Mouse (Mus musculus) forebrain, embryonic 11.5 days (tissue): ENCODE results near the gene Gm15517. TPM values are rescaled to one million over a fixed set of nuclear protein-coding genes. Genes with fewer than 3 reads are reported as not detected.
"Not testable (repeated sequence)": the region's sequence is repeated elsewhere in the genome, so short reads cannot be mapped to it uniquely, and the experiment has no call there.

Experiments
- ATAC-seq: fragments of 200-750 bp; cut with Nextera tagmentation; replicated peaks from 2 replicates; pipeline ENCODE4 v1.8.0; 2017; ENCODE audit warnings: moderate TSS enrichment; ENCODE audit not compliant: low FRiP score
- DNase-seq: peaks from one replicate; pipeline ENCODE4 v3.0.0-alpha.2; 2017; ENCODE audit warnings: low spot score
- H3K27ac ChIP-seq: fragments of 300-500 bp; sonication (generic); 2 replicates; pipeline ENCODE4 v1.5.1; 2014; ENCODE audit warnings: low read depth, low read length
- H3K27me3 ChIP-seq: fragments of 300-500 bp; sonication (generic); 2 replicates; pipeline ENCODE4 v1.6.1; 2014; ENCODE audit warnings: mild to moderate bottlenecking, low read length, mixed read lengths; ENCODE audit not compliant: control insufficient read depth, insufficient read depth
- H3K36me3 ChIP-seq: fragments of 300-500 bp; sonication (generic); 2 replicates; pipeline ENCODE4 v1.6.1; 2014; ENCODE audit warnings: mild to moderate bottlenecking, low read length, moderate library complexity, mixed read lengths; ENCODE audit not compliant: control insufficient read depth, insufficient read depth
- H3K4me1 ChIP-seq: fragments of 300-500 bp; sonication (generic); replicated peaks from 2 replicates; pipeline ENCODE4 v1.6.1; 2014; ENCODE audit warnings: low read length, mixed read lengths; ENCODE audit not compliant: control insufficient read depth, insufficient read depth
- H3K4me2 ChIP-seq: fragments of 300-500 bp; sonication (generic); 2 replicates; pipeline ENCODE4 v1.6.1; 2014; ENCODE audit warnings: low read depth, mild to moderate bottlenecking, low read length, moderate library complexity, mixed read lengths; ENCODE audit not compliant: severe bottlenecking
- H3K4me3 ChIP-seq: fragments of 300-500 bp; sonication (generic); 2 replicates; pipeline ENCODE4 v1.5.1; 2014; ENCODE audit warnings: low read depth, low read length
- H3K9ac ChIP-seq: fragments of 300-500 bp; sonication (generic); 2 replicates; pipeline ENCODE4 v1.6.1; 2014; ENCODE audit warnings: low read length
- H3K9me3 ChIP-seq: fragments of 300-500 bp; sonication (generic); 2 replicates; pipeline ENCODE4 v1.6.1; 2016; ENCODE audit warnings: low read length, mixed read lengths; ENCODE audit not compliant: control insufficient read depth
- WGBS: fragments of 180-500 bp; shearing (Covaris S2); extraction: QIAGEN DNeasy Blood & Tissue Kit; methylation state at CpG from one replicate; pipeline ENCODE4 v1.1.7; 2014; 5-methylcytosine and 5-hydroxymethylcytosine counted together
- polyA plus RNA-seq: library from polyadenylated mRNA; unstranded; fragments of >200 nt; fragmentation: Nextera tagmentation; extraction: Ambion mirVana; gene quantifications from 2 replicates; pipeline ENCODE4 v1.2.1, GENCODE M21; 2014

The Gm15517 gene
- polyA plus RNA-seq, result not detected in 2 replicates

GRCm38 (mm10) chr7:44261147-44261546 is at the start of gene Gm15517:
TSS of gene Gm15517 (plus strand) at chr7:44261447.
- Histone ChIP-seq H3K4me1 (peaks cover 3% of the 10 kb centered on the region; the same call in 1 of the 2 replicates), H3K9ac (no peak within 1 kb of the TSS), H3K9me3 (no peaks in the 10 kb centered on the region), H3K27me3 (peaks cover 2% of the 10 kb centered on the region; the same call in 1 of the 2 replicates), H3K4me3 (no peak within 1 kb of the TSS), H3K27ac (no peak within 1 kb of the TSS), H3K4me2 (no peak within 1 kb of the TSS), H3K36me3 (no peaks in the 10 kb centered on the region)
- WGBS, result 73% methylated on average over 5 of the region's 5 CpGs
- DNase-seq, result no peak
- ATAC-seq, result no peak

GRCm38 (mm10) chr7:44215645-44216044 is 45.6 kb upstream of the Gm15517 start, which contains the start of gene Klk1b5:
TSS of gene Klk1b5 (plus strand) at chr7:44215945.
- no peaks in the 10 kb centered on the region for H3K36me3 ChIP-seq
- H3K4me3 ChIP-seq, result no peak within 1 kb of the TSS
- no peaks in the 10 kb centered on the region for H3K4me1 ChIP-seq
- H3K27ac ChIP-seq, result no peak within 1 kb of the TSS
- H3K9me3 ChIP-seq, result no peaks in the 10 kb centered on the region
- 76% methylated on average over 1 of the region's 1 CpGs for WGBS
- no peaks in the 10 kb centered on the region for H3K27me3 ChIP-seq
- no peak for DNase-seq
- no peak within 1 kb of the TSS for H3K9ac ChIP-seq
- no peak for ATAC-seq
- H3K4me2 ChIP-seq, result no peak within 1 kb of the TSS

- not testable (repeated sequence) for H3K9me3 ChIP-seq, H3K9ac ChIP-seq, H3K4me3 ChIP-seq, H3K27me3 ChIP-seq, H3K36me3 ChIP-seq, H3K4me1 ChIP-seq, DNase-seq, H3K27ac ChIP-seq, H3K4me2 ChIP-seq, ATAC-seq
- WGBS, result 77% methylated on average over 8 of the region's 10 CpGs
These were observed 39.6 kb upstream of the Gm15517 start for GRCm38 (mm10) chr7:44221601-44222000.

- H3K9ac ChIP-seq, H3K27ac ChIP-seq, H3K4me1 ChIP-seq, H3K9me3 ChIP-seq, H3K27me3 ChIP-seq, DNase-seq, H3K4me2 ChIP-seq, H3K4me3 ChIP-seq, ATAC-seq, H3K36me3 ChIP-seq: not testable (repeated sequence)
- 82% methylated on average over 6 of the region's 6 CpGs for WGBS
These were observed 38.9 kb upstream of the Gm15517 start for GRCm38 (mm10) chr7:44222335-44222734.

GRCm38 (mm10) chr7:44225076-44225475 is 36.2 kb upstream of the Gm15517 start, which contains the start of gene Klk1:
TSS of gene Klk1 (plus strand) at chr7:44225360.
- no peaks in the 10 kb centered on the region for H3K36me3 ChIP-seq
- WGBS, result 44% methylated on average over 1 of the region's 1 CpGs
- H3K27ac ChIP-seq, result no peak within 1 kb of the TSS

GRCm38 (mm10) chr7:44235909-44236308 is 25.3 kb upstream of the Gm15517 start, which contains the start of gene Gm36864:
TSS of gene Gm36864 (plus strand) at chr7:44236177.
- Histone ChIP-seq H3K27ac (no peak within 1 kb of the TSS), H3K4me2 (no peak within 1 kb of the TSS), H3K27me3 (no peaks in the 10 kb centered on the region), H3K9ac (no peak within 1 kb of the TSS), H3K4me3 (no peak within 1 kb of the TSS), H3K9me3 (no peaks in the 10 kb centered on the region), H3K36me3 (no peaks in the 10 kb centered on the region), H3K4me1 (no peaks in the 10 kb centered on the region)
- no peak for ATAC-seq
- WGBS, result 82% methylated on average over 3 of the region's 3 CpGs
- no peak for DNase-seq

More at GRCm38 (mm10) chr7:44225076-44225475, 36.2 kb upstream of the Gm15517 start, which contains the start of gene Klk1:
- Histone ChIP-seq H3K4me3 (no peak within 1 kb of the TSS), H3K9me3 (no peaks in the 10 kb centered on the region), H3K9ac (no peak within 1 kb of the TSS), H3K4me2 (no peak within 1 kb of the TSS), H3K27me3 (no peaks in the 10 kb centered on the region), H3K4me1 (no peaks in the 10 kb centered on the region)
- DNase-seq (no peak), ATAC-seq (no peak)

- DNase-seq (no peak), ATAC-seq (no peak)
- Histone ChIP-seq H3K4me3 (no peak overlapping the region), H3K4me2 (no peak overlapping the region), H3K9ac (no peak overlapping the region), H3K27ac (no peak overlapping the region), H3K4me1 (no peaks in the 10 kb centered on the region), H3K9me3 (no peaks in the 10 kb centered on the region), H3K36me3 (no peaks in the 10 kb centered on the region), H3K27me3 (no peaks in the 10 kb centered on the region)
- WGBS, result 50% methylated on average over 2 of the region's 2 CpGs
These were observed 21.3 kb upstream of the Gm15517 start for GRCm38 (mm10) chr7:44239913-44240312.

GRCm38 (mm10) chr7:44240712-44241111 is 20.5 kb upstream of the Gm15517 start:
- H3K27me3 ChIP-seq, result no peaks in the 10 kb centered on the region
- DNase-seq (no peak), ATAC-seq (no peak)
- H3K9ac ChIP-seq, result no peak overlapping the region
- H3K9me3 ChIP-seq, result no peaks in the 10 kb centered on the region
- no peak overlapping the region for H3K27ac ChIP-seq
- no peaks in the 10 kb centered on the region for H3K36me3 ChIP-seq
- H3K4me2 ChIP-seq, result no peak overlapping the region
- 71% methylated on average over 1 of the region's 1 CpGs for WGBS
- H3K4me1 ChIP-seq, result no peaks in the 10 kb centered on the region
- no peak overlapping the region for H3K4me3 ChIP-seq

GRCm38 (mm10) chr7:44241163-44241562 is 20.1 kb upstream of the Gm15517 start:
- DNase-seq, result no peak
- no peak for ATAC-seq
- no peak overlapping the region for H3K9ac ChIP-seq
- no peaks in the 10 kb centered on the region for H3K36me3 ChIP-seq
- H3K4me1 ChIP-seq, result no peaks in the 10 kb centered on the region
- 68% methylated on average over 2 of the region's 2 CpGs for WGBS
- no peak overlapping the region for H3K4me3 ChIP-seq
- no peak overlapping the region for H3K4me2 ChIP-seq
- H3K27me3 ChIP-seq, result no peaks in the 10 kb centered on the region
- H3K27ac ChIP-seq, result no peak overlapping the region
- H3K9me3 ChIP-seq, result no peaks in the 10 kb centered on the region
